Comparison of ENCODE assay signal across 24 mouse cellular contexts in genomic region chr3:130805345-130805744, GRCm38 (mm10).
"Had no signal": no experiment of that assay in that cellular context is flagged by ENCODE, and none has a peak within 500 bp of the region (broad histone marks: within the 10 kb centered on the region; RNA-seq: fewer than 3 reads in every experiment).

No protein-coding gene starts in this region.

- H3K4me3 ChIP-seq: heart, adult 2 months; heart, embryonic 13.5 days; heart, embryonic 15.5 days; hindbrain, embryonic 10.5 days; hindbrain, embryonic 12.5 days; intestine, embryonic 15.5 days; layer of hippocampus, adult 2 months; left cerebral cortex, adult 2 months; limb, embryonic 10.5 days; limb, embryonic 12.5 days had no signal

- H3K9me3 ChIP-seq: heart, embryonic 13.5 days; heart, embryonic 15.5 days; hindbrain, embryonic 10.5 days; hindbrain, embryonic 12.5 days; intestine, embryonic 15.5 days; limb, embryonic 10.5 days; limb, embryonic 12.5 days had no signal

- H3K27ac ChIP-seq: heart, adult 2 months; heart, embryonic 13.5 days; heart, embryonic 15.5 days; hindbrain, embryonic 10.5 days; hindbrain, embryonic 12.5 days; hindbrain, embryonic 14.5 days; intestine, embryonic 15.5 days; layer of hippocampus, adult 2 months; left cerebral cortex, adult 2 months; limb, embryonic 12.5 days had no signal

- ATAC-seq: hindbrain, embryonic 16.5 days; inflammation-experienced regulatory T-cells, adult 6 months; intestine, embryonic 15.5 days; intestine, postnatal 0 days had no signal

- DNase-seq: gastrocnemius, postnatal 14 days; gastrocnemius, postnatal 36 days; heart, adult 2 months; heart, postnatal 14 days; heart, postnatal 4 days; kidney, adult 18-20 months; kidney, adult 8-10 months; kidney, postnatal 10 days; kidney, postnatal 25 days; kidney, postnatal 4 days had no signal

- H3K4me2 ChIP-seq: heart, embryonic 11.5 days; heart, embryonic 13.5 days; heart, embryonic 15.5 days; hindbrain, embryonic 12.5 days; hindbrain, embryonic 14.5 days; intestine, embryonic 15.5 days; limb, embryonic 12.5 days had no signal

- H3K9ac ChIP-seq: heart, embryonic 13.5 days; heart, embryonic 15.5 days; hindbrain, embryonic 12.5 days; hindbrain, embryonic 14.5 days; intestine, embryonic 15.5 days; limb, embryonic 12.5 days had no signal

- H3K27me3 ChIP-seq: heart, embryonic 13.5 days; heart, embryonic 15.5 days; hindbrain, embryonic 12.5 days; intestine, embryonic 15.5 days; limb, embryonic 12.5 days had no signal

- H3K4me1 ChIP-seq: heart, embryonic 15.5 days; intestine, embryonic 15.5 days had no signal

- H3K36me3 ChIP-seq: heart, embryonic 13.5 days; heart, embryonic 15.5 days; hindbrain, embryonic 10.5 days; hindbrain, embryonic 12.5 days; intestine, embryonic 15.5 days; limb, embryonic 10.5 days; limb, embryonic 12.5 days had no signal
